Mouse (Mus musculus): ENCODE data around the gene Ext2. TPM values are rescaled to one million over a fixed set of nuclear protein-coding genes. Genes with fewer than 3 reads are reported as not detected.

Ext2 gene
- polyA plus RNA-seq, 1 experiment, result not detected

DNA sequence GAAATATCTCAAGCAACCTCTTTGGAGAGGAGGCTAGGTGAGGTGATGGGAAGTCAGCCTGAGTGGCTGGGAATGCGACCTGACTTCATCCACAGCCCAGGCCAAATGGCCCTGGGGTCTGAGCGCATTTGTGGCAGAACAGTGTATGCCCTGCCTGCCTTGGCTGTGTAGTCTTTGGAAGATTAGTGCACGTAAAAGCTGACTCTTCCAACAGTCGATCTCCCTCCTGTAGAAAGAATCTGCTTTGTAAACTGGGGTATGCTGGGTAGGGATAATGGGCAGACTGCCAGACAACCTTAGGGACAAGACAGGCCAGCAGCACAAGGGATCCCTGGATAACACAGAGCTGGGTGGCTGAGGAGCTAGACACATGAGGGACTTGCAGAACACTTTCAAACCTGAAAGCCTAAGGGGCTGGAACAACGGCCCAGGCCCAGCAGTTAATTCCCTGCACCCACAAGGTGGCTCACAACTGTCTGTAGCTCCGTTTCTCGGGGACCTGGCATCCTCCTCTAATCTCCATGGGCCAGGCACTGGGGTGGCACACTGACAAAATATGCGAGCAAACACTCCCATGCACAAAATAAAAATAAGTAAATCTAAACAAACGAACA, 38.3 kb downstream of the Ext2 start:
- WGBS, result 58% methylated on average over 9 of the region's 9 CpGs
- Histone ChIP-seq H3K27ac (ENCODE audit: insufficient read depth, low read depth, low read length) (no peak overlapping the region), H3K4me1 (ENCODE audit: control insufficient read depth, insufficient read depth, low read length) (peaks cover 21% of the 10 kb centered on the region), H3K4me3 (ENCODE audit: insufficient read depth, low read depth, low read length) (no peak overlapping the region)
- TF ChIP-seq POLR2A (IDR thresholded peaks at IDR 0.05; ENCODE audit: insufficient read depth, low read depth, low read length), result no peak
- TF ChIP-seq CTCF (IDR thresholded peaks at IDR 0.05; ENCODE audit: insufficient read depth, low read depth, low read length), result no peak

DNA sequence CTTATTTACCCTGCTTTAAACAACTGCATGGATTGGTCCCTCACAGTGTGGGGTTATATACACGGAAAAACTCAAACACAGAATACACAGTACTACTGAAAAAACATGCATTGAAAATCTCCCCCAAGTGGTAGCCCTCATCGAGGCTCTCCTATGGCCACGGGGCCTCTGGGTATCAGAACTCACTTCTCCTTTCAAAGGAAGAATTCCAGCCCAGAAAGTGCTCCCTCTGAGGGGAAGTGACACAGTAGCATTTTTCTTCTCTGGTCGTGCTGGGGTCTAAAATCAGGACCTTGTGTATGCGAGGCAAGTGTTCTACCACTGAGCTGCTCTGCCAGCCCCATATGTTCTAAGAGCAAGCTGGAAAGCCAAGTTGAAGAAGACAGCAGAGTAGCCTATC, 39.7 kb downstream of the Ext2 start:
- H3K27ac ChIP-seq (ENCODE audit: insufficient read depth, low read depth, low read length), result no peak overlapping the region
- peaks cover 18% of the 10 kb centered on the region for H3K4me1 ChIP-seq (ENCODE audit: control insufficient read depth, insufficient read depth, low read length)
- 67% methylated on average over 5 of the region's 5 CpGs for WGBS
- TF ChIP-seq POLR2A (IDR thresholded peaks at IDR 0.05; ENCODE audit: insufficient read depth, low read depth, low read length), result no peak
- TF ChIP-seq CTCF (IDR thresholded peaks at IDR 0.05; ENCODE audit: insufficient read depth, low read depth, low read length), result no peak
- H3K4me3 ChIP-seq (ENCODE audit: insufficient read depth, low read depth, low read length), result no peak overlapping the region

DNA sequence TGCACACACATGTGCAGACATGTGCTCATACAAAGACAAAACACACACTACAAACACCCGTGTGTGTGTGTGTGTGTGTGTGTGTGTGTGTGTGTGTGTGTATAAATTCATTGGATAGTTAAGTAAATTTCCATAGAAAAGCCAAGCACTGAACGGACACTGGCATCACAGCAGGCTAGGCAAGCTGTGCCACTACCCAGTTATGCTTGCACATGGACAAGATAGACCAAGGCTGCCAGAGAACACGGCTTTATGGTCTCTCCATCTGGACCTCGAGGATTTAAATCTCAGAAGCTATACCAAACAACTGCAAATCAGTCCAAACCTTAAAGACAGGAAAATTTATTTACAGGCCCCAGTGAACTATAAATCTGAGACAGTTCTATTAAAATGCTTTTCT, 40.2 kb downstream of the Ext2 start:
- H3K27ac ChIP-seq (ENCODE audit: insufficient read depth, low read depth, low read length), result no peak overlapping the region
- TF ChIP-seq CTCF (IDR thresholded peaks at IDR 0.05; ENCODE audit: insufficient read depth, low read depth, low read length) (no peak), POLR2A (IDR thresholded peaks at IDR 0.05; ENCODE audit: insufficient read depth, low read depth, low read length) (no peak)
- H3K4me3 ChIP-seq (ENCODE audit: insufficient read depth, low read depth, low read length), result no peak overlapping the region
- 90% methylated on average over 4 of the region's 4 CpGs for WGBS
- H3K4me1 ChIP-seq (ENCODE audit: control insufficient read depth, insufficient read depth, low read length), result peaks cover 18% of the 10 kb centered on the region

DNA sequence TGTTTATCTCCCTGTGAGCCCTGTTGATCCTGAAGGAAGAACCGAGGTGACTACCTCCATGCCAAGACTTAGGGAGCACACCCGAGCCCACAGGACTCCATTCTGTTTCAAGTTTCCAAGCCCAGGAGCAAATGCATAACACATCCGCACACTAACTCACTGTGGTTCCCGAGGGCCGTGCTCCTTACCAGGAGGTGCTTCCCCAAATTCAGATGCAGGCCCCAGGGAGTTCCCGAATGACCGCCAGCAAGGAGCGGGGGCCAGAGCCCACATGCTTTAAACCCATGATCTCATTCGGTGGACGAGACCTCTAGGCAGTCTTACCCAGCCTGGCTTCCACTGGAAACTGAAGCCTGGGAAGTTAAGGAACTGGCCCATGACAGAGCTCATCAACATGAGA, 41.8 kb downstream of the Ext2 start:
- no peak overlapping the region for H3K27ac ChIP-seq (ENCODE audit: insufficient read depth, low read depth, low read length)
- H3K4me1 ChIP-seq (ENCODE audit: control insufficient read depth, insufficient read depth, low read length), result peaks cover 23% of the 10 kb centered on the region
- no peak for TF ChIP-seq CTCF (IDR thresholded peaks at IDR 0.05; ENCODE audit: insufficient read depth, low read depth, low read length)
- H3K4me3 ChIP-seq (ENCODE audit: insufficient read depth, low read depth, low read length), result no peak overlapping the region
- 87% methylated on average over 10 of the region's 10 CpGs for WGBS

DNA sequence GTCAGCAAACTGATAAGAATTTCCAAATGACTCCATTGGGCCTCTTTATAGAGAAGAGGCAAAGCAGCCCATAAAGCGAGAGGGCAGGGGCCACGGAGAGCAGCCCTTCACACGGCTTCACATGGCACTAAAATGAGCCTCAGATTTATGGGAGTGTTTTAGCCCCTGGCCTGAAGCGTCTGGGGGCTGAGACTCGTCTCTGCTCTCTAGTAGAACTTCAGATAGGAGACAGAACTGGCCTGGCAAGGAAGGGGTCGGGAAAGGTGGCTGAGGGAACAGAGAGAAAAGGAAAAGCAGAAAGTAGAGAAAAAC, 42.5 kb downstream of the Ext2 start:
- 90% methylated on average over 6 of the region's 6 CpGs for WGBS
- Histone ChIP-seq H3K27ac (ENCODE audit: insufficient read depth, low read depth, low read length) (no peak overlapping the region), H3K4me3 (ENCODE audit: insufficient read depth, low read depth, low read length) (no peak overlapping the region), H3K4me1 (ENCODE audit: control insufficient read depth, insufficient read depth, low read length) (peaks cover 18% of the 10 kb centered on the region)
- TF ChIP-seq POLR2A (IDR thresholded peaks at IDR 0.05; ENCODE audit: insufficient read depth, low read depth, low read length) (no peak), CTCF (IDR thresholded peaks at IDR 0.05; ENCODE audit: insufficient read depth, low read depth, low read length) (no peak)

DNA sequence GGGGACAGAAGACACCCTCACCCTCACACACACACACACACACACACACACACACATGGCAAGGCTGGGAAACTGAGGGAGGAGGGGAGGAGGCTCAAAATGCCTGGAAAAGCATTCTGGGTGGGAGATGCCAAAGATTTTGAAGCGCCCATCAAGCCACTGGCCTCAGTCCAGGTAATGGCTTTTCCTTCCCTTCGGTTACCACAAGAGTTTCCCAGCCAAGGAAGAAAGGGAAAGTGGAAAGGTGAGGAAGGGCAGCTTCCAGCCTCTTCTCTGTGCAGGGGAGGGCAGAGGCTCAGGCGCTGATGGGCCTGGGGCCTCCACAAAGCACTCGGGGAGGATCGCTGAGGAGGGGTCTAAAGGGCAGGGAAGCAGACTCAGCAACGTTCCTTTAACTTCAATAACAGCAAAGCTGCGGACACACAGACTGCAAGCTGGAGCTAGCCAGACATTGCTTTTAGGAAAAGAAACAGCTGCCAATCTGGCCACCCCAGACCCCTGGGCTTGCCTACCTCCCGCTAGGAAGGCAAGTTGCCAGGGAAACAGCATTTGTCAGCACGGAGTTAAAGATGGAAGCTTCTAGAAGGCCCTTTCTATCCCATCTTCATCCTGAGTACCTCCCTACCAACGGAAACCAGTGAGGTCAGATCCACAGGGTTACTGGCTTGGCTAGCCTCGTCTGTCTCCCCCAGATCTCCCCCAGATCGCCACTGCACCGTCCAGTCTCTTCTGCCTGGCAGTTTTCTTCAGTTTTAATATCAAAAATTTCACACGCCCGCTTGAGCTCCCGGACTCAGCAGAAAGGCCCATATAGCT, 43.1 kb downstream of the Ext2 start:
- no peak overlapping the region for H3K4me3 ChIP-seq (ENCODE audit: insufficient read depth, low read depth, low read length)
- 72% methylated on average over 16 of the region's 16 CpGs for WGBS
- no peak overlapping the region for H3K27ac ChIP-seq (ENCODE audit: insufficient read depth, low read depth, low read length)
- H3K4me1 ChIP-seq (ENCODE audit: control insufficient read depth, insufficient read depth, low read length), result peaks cover 15% of the 10 kb centered on the region; the same call in 1 of the 2 replicates
- TF ChIP-seq CTCF (IDR thresholded peaks at IDR 0.05; ENCODE audit: insufficient read depth, low read depth, low read length) (no peak), POLR2A (IDR thresholded peaks at IDR 0.05; ENCODE audit: insufficient read depth, low read depth, low read length) (no peak)

DNA sequence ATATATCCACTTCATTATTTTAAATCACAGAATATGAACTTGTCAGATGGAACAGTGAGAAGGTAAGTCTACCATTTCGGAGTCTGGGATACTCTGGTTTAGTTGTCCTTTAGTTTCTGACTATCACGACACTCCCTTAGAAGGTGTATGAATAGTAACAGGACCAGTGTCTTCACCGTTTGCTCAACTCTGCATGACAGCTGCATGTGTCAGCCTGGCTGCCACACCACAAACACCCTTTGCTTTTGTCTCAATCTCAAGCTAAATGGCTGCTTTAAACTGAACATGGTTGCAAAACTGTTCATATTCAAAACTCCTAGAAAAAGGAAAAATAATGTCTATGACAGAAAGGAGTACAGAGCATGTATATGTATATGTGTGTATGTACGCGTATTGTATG, 43.8 kb downstream of the Ext2 start:
- Histone ChIP-seq H3K27ac (ENCODE audit: insufficient read depth, low read depth, low read length) (no peak overlapping the region), H3K4me3 (ENCODE audit: insufficient read depth, low read depth, low read length) (no peak overlapping the region), H3K4me1 (ENCODE audit: control insufficient read depth, insufficient read depth, low read length) (peaks cover 15% of the 10 kb centered on the region; the same call in 1 of the 2 replicates)
- TF ChIP-seq CTCF (IDR thresholded peaks at IDR 0.05; ENCODE audit: insufficient read depth, low read depth, low read length) (no peak), POLR2A (IDR thresholded peaks at IDR 0.05; ENCODE audit: insufficient read depth, low read depth, low read length) (no peak)
- WGBS, result 97% methylated on average over 5 of the region's 5 CpGs

DNA sequence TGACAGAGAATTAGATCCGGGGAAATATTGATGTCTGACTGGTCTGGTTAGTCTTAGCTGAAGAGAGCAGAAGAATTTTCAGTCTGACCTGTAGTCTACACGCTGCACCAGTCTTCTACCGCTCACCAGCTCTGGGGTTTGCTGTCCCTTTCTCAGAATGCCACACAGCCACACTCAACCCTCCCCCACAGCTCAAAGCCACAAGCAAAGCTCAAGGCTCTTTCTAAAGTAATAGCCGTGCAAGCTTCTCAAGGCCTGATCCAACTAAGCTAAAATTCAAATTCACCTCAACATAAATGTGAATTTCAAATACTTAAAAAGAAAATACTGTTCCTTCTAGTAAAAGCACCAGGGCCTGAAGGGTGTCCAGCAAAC, 45.3 kb downstream of the Ext2 start:
- H3K4me3 ChIP-seq (ENCODE audit: insufficient read depth, low read depth, low read length), result no peak overlapping the region
- peaks cover 19% of the 10 kb centered on the region for H3K4me1 ChIP-seq (ENCODE audit: control insufficient read depth, insufficient read depth, low read length)
- no peak overlapping the region for H3K27ac ChIP-seq (ENCODE audit: insufficient read depth, low read depth, low read length)
- WGBS, result 84% methylated on average over 4 of the region's 4 CpGs
- TF ChIP-seq POLR2A (IDR thresholded peaks at IDR 0.05; ENCODE audit: insufficient read depth, low read depth, low read length), result no peak
- TF ChIP-seq CTCF (IDR thresholded peaks at IDR 0.05; ENCODE audit: insufficient read depth, low read depth, low read length), result no peak

DNA sequence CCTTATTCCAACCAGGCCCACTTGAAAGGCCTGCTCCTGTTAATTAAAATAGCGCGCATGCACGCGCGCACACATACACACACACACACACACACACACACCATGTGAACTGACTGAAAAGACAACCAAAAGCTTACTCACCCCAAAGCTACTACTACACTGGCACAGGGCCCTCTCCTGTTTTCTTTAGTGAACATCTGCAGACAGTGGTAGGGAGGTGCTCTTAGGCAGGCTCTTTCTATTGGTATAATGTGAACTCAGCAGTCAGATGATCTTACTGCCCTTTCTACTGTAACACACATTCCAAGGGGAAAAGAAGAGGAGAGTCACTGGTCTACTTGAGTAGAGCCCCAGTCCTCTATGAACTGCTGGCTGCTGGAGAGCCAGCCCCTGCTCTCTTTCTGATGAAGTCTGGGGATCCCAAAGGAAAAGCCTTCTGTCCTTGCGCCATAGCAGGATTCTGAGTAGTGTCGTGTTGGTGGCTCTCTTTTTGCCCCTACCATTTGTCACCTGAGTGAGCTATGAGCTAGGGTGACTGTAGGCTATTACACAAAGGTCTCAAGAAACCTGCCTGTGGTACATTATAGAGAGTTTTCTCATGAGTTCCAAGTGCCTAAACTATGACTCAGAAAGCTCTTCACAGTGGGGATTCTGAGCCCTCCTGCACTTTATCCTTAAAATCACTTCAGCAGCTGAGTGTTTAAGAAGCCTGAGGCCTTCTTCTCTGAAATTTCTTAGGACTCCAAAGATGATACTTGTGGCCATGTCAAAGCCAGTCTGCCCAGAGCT, 45.9 kb downstream of the Ext2 start:
- Histone ChIP-seq H3K4me1 (ENCODE audit: control insufficient read depth, insufficient read depth, low read length) (peaks cover 20% of the 10 kb centered on the region), H3K27ac (ENCODE audit: insufficient read depth, low read depth, low read length) (0 out of 2 replicates have a peak overlapping the region, but pooled peaks have one; percentile 40), H3K4me3 (ENCODE audit: insufficient read depth, low read depth, low read length) (no peak overlapping the region)
- no peak for TF ChIP-seq POLR2A (IDR thresholded peaks at IDR 0.05; ENCODE audit: insufficient read depth, low read depth, low read length)
- TF ChIP-seq CTCF (IDR thresholded peaks at IDR 0.05; ENCODE audit: insufficient read depth, low read depth, low read length), result no peak
- WGBS, result 53% methylated on average over 7 of the region's 7 CpGs

Measured in olfactory bulb, adult 2 months (tissue).